Mouse (Mus musculus): ENCODE measurements at regions not wholly inside any gene's neighbourhood (a gene's known extent, or its start where the extent isn't known, plus 50 kb on each side); places are given as distances from the start of the nearest gene placed in this dataset.

- no peak overlapping the region for H3K4me3 ChIP-seq (ENCODE audit: low read depth, low read length)
- no peak for ATAC-seq (ENCODE audit: insufficient read depth, low FRiP score, low TSS enrichment)
- H3K4me1 ChIP-seq (ENCODE audit: control insufficient read depth, insufficient read depth, low read length): no peaks in the 10 kb centered on the region
- H3K36me3 ChIP-seq (ENCODE audit: control insufficient read depth, insufficient read depth, low read length): no peaks in the 10 kb centered on the region
- no peak overlapping the region for H3K9ac ChIP-seq (ENCODE audit: low read length)
- 66% methylated on average over 14 of the region's 14 CpGs for WGBS
- H3K9me3 ChIP-seq (ENCODE audit: control insufficient read depth, low read length): no peaks in the 10 kb centered on the region
- peak; percentile 16 for DNase-seq (ENCODE audit: low spot score)
- no peaks in the 10 kb centered on the region for H3K27me3 ChIP-seq (ENCODE audit: control insufficient read depth, insufficient read depth, low read length)
- no peak overlapping the region for H3K4me2 ChIP-seq (ENCODE audit: low read depth)
- no peak overlapping the region for H3K27ac ChIP-seq (ENCODE audit: low read depth, low read length)
These were observed 213.3 kb downstream of the Npr3 start for GRCm38 (mm10) chr15:11693772-11694270.

- DNase-seq (ENCODE audit: low spot score): no peak
- no peaks in the 10 kb centered on the region for H3K27me3 ChIP-seq (ENCODE audit: control insufficient read depth, insufficient read depth, low read length)
- H3K4me2 ChIP-seq (ENCODE audit: low read depth): no peak overlapping the region
- H3K9me3 ChIP-seq (ENCODE audit: control insufficient read depth, low read length): no peaks in the 10 kb centered on the region
- ATAC-seq (ENCODE audit: insufficient read depth, low FRiP score, low TSS enrichment): no peak
- 76% methylated on average over 5 of the region's 5 CpGs for WGBS
- H3K27ac ChIP-seq (ENCODE audit: low read depth, low read length): no peak overlapping the region
- no peak overlapping the region for H3K4me3 ChIP-seq (ENCODE audit: low read depth, low read length)
- no peaks in the 10 kb centered on the region for H3K4me1 ChIP-seq (ENCODE audit: control insufficient read depth, insufficient read depth, low read length)
- no peaks in the 10 kb centered on the region for H3K36me3 ChIP-seq (ENCODE audit: control insufficient read depth, insufficient read depth, low read length)
- H3K9ac ChIP-seq (ENCODE audit: low read length): no peak overlapping the region
These were observed 242.2 kb downstream of the Npr3 start for GRCm38 (mm10) chr15:11664839-11665379.

- ATAC-seq (ENCODE audit: insufficient read depth, low FRiP score, low TSS enrichment): no peak
- DNase-seq (ENCODE audit: low spot score): no peak
- no peak overlapping the region for H3K4me2 ChIP-seq (ENCODE audit: low read depth)
- H3K9ac ChIP-seq (ENCODE audit: low read length): no peak overlapping the region
- WGBS: 87% methylated on average over 3 of the region's 3 CpGs
- H3K4me1 ChIP-seq (ENCODE audit: control insufficient read depth, insufficient read depth, low read length): no peaks in the 10 kb centered on the region
- H3K4me3 ChIP-seq (ENCODE audit: low read depth, low read length): no peak overlapping the region
- H3K36me3 ChIP-seq (ENCODE audit: control insufficient read depth, insufficient read depth, low read length): no peaks in the 10 kb centered on the region
- H3K27ac ChIP-seq (ENCODE audit: low read depth, low read length): no peak overlapping the region
- H3K9me3 ChIP-seq (ENCODE audit: control insufficient read depth, low read length): no peaks in the 10 kb centered on the region
- H3K27me3 ChIP-seq (ENCODE audit: control insufficient read depth, insufficient read depth, low read length): no peaks in the 10 kb centered on the region
These were observed 251.9 kb downstream of the Npr3 start for GRCm38 (mm10) chr15:11655168-11655567.

GRCm38 (mm10) chr15:11646241-11646640 lies 246.8 kb upstream of the Tars start:
- DNase-seq (ENCODE audit: low spot score): no peak
- Histone ChIP-seq H3K4me2 (ENCODE audit: low read depth) (no peak overlapping the region), H3K27me3 (ENCODE audit: control insufficient read depth, insufficient read depth, low read length) (no peaks in the 10 kb centered on the region), H3K4me1 (ENCODE audit: control insufficient read depth, insufficient read depth, low read length) (no peaks in the 10 kb centered on the region), H3K9me3 (ENCODE audit: control insufficient read depth, low read length) (no peaks in the 10 kb centered on the region), H3K9ac (ENCODE audit: low read length) (no peak overlapping the region), H3K4me3 (ENCODE audit: low read depth, low read length) (no peak overlapping the region), H3K36me3 (ENCODE audit: control insufficient read depth, insufficient read depth, low read length) (no peaks in the 10 kb centered on the region), H3K27ac (ENCODE audit: low read depth, low read length) (no peak overlapping the region)
- ATAC-seq (ENCODE audit: insufficient read depth, low FRiP score, low TSS enrichment): no peak
- WGBS: 95% methylated on average over 6 of the region's 6 CpGs

GRCm38 (mm10) chr15:11644779-11645178 lies 245.3 kb upstream of the Tars start:
- no peaks in the 10 kb centered on the region for H3K9me3 ChIP-seq (ENCODE audit: control insufficient read depth, low read length)
- H3K27ac ChIP-seq (ENCODE audit: low read depth, low read length): no peak overlapping the region
- no peaks in the 10 kb centered on the region for H3K36me3 ChIP-seq (ENCODE audit: control insufficient read depth, insufficient read depth, low read length)
- no peak overlapping the region for H3K9ac ChIP-seq (ENCODE audit: low read length)
- H3K4me1 ChIP-seq (ENCODE audit: control insufficient read depth, insufficient read depth, low read length): no peaks in the 10 kb centered on the region
- H3K4me2 ChIP-seq (ENCODE audit: low read depth): no peak overlapping the region
- 78% methylated on average over 7 of the region's 7 CpGs for WGBS
- no peak for ATAC-seq (ENCODE audit: insufficient read depth, low FRiP score, low TSS enrichment)
- no peak overlapping the region for H3K4me3 ChIP-seq (ENCODE audit: low read depth, low read length)
- no peaks in the 10 kb centered on the region for H3K27me3 ChIP-seq (ENCODE audit: control insufficient read depth, insufficient read depth, low read length)
- DNase-seq (ENCODE audit: low spot score): no peak

- no peaks in the 10 kb centered on the region for H3K4me1 ChIP-seq (ENCODE audit: control insufficient read depth, insufficient read depth, low read length)
- no peak overlapping the region for H3K4me2 ChIP-seq (ENCODE audit: low read depth)
- ATAC-seq (ENCODE audit: insufficient read depth, low FRiP score, low TSS enrichment): no peak
- no peak overlapping the region for H3K9ac ChIP-seq (ENCODE audit: low read length)
- DNase-seq (ENCODE audit: low spot score): no peak
- H3K36me3 ChIP-seq (ENCODE audit: control insufficient read depth, insufficient read depth, low read length): no peaks in the 10 kb centered on the region
- H3K27me3 ChIP-seq (ENCODE audit: control insufficient read depth, insufficient read depth, low read length): no peaks in the 10 kb centered on the region
- no peak overlapping the region for H3K4me3 ChIP-seq (ENCODE audit: low read depth, low read length)
- 82% methylated on average over 2 of the region's 2 CpGs for WGBS
- H3K9me3 ChIP-seq (ENCODE audit: control insufficient read depth, low read length): no peaks in the 10 kb centered on the region
- H3K27ac ChIP-seq (ENCODE audit: low read depth, low read length): no peak overlapping the region
These were observed 231.2 kb upstream of the Tars start for GRCm38 (mm10) chr15:11630654-11631053.

- DNase-seq (ENCODE audit: low spot score) (no peak), ATAC-seq (ENCODE audit: insufficient read depth, low FRiP score, low TSS enrichment) (no peak)
- H3K9me3 ChIP-seq (ENCODE audit: control insufficient read depth, low read length): no peaks in the 10 kb centered on the region
- no peaks in the 10 kb centered on the region for H3K36me3 ChIP-seq (ENCODE audit: control insufficient read depth, insufficient read depth, low read length)
- no peaks in the 10 kb centered on the region for H3K4me1 ChIP-seq (ENCODE audit: control insufficient read depth, insufficient read depth, low read length)
- H3K27ac ChIP-seq (ENCODE audit: low read depth, low read length): no peak overlapping the region
- no peak overlapping the region for H3K4me2 ChIP-seq (ENCODE audit: low read depth)
- no peak overlapping the region for H3K9ac ChIP-seq (ENCODE audit: low read length)
- WGBS: 85% methylated on average over 9 of the region's 9 CpGs
- no peak overlapping the region for H3K4me3 ChIP-seq (ENCODE audit: low read depth, low read length)
- no peaks in the 10 kb centered on the region for H3K27me3 ChIP-seq (ENCODE audit: control insufficient read depth, insufficient read depth, low read length)
These were observed 227.0 kb upstream of the Tars start for GRCm38 (mm10) chr15:11626433-11626832.

GRCm38 (mm10) chr15:11612416-11612815 lies 213.0 kb upstream of the Tars start:
- no peaks in the 10 kb centered on the region for H3K4me1 ChIP-seq (ENCODE audit: control insufficient read depth, insufficient read depth, low read length)
- no peak for ATAC-seq (ENCODE audit: insufficient read depth, low FRiP score, low TSS enrichment)
- WGBS: 62% methylated on average over 3 of the region's 3 CpGs

GRCm38 (mm10) chr15:11610043-11610670 lies 210.7 kb upstream of the Tars start:
- H3K27me3 ChIP-seq (ENCODE audit: control insufficient read depth, insufficient read depth, low read length): no peaks in the 10 kb centered on the region
- peak; percentile 55; the same call in 1 of the 2 replicates for ATAC-seq (ENCODE audit: insufficient read depth, low FRiP score, low TSS enrichment)
- no peaks in the 10 kb centered on the region for H3K36me3 ChIP-seq (ENCODE audit: control insufficient read depth, insufficient read depth, low read length)
- no peaks in the 10 kb centered on the region for H3K4me1 ChIP-seq (ENCODE audit: control insufficient read depth, insufficient read depth, low read length)
- no peak for DNase-seq (ENCODE audit: low spot score)
- no peak overlapping the region for H3K9ac ChIP-seq (ENCODE audit: low read length)
- WGBS: 47% methylated on average over 3 of the region's 3 CpGs
- no peak overlapping the region for H3K4me2 ChIP-seq (ENCODE audit: low read depth)
- H3K9me3 ChIP-seq (ENCODE audit: control insufficient read depth, low read length): no peaks in the 10 kb centered on the region
- H3K4me3 ChIP-seq (ENCODE audit: low read depth, low read length): no peak overlapping the region
- H3K27ac ChIP-seq (ENCODE audit: low read depth, low read length): no peak overlapping the region

More at GRCm38 (mm10) chr15:11612416-11612815, 213.0 kb upstream of the Tars start:
- no peak overlapping the region for H3K9ac ChIP-seq (ENCODE audit: low read length)
- no peak overlapping the region for H3K4me2 ChIP-seq (ENCODE audit: low read depth)
- DNase-seq (ENCODE audit: low spot score): no peak
- no peaks in the 10 kb centered on the region for H3K9me3 ChIP-seq (ENCODE audit: control insufficient read depth, low read length)
- H3K36me3 ChIP-seq (ENCODE audit: control insufficient read depth, insufficient read depth, low read length): no peaks in the 10 kb centered on the region
- no peaks in the 10 kb centered on the region for H3K27me3 ChIP-seq (ENCODE audit: control insufficient read depth, insufficient read depth, low read length)
- no peak overlapping the region for H3K27ac ChIP-seq (ENCODE audit: low read depth, low read length)
- no peak overlapping the region for H3K4me3 ChIP-seq (ENCODE audit: low read depth, low read length)
